Mouse (Mus musculus) T-helper 2 cell (primary cell): Measurements from ENCODE around the gene Clba1.
"Not testable (repeated sequence)": the region's sequence is repeated elsewhere in the genome, so short reads cannot be mapped to it uniquely, and the experiment has no call there.

ENCODE experiments used
- in situ Hi-C: fragments of 300-600 bp; cut with MboI, MseI; formaldehyde crosslinking; loops from one replicate; pipeline ENCODE4 v1.15.1; 2025; ENCODE audit warnings: high pct_unique_total_duplicates

Clba1 gene

GRCm38 (mm10) chr12:112814682-112815470 lies 6.1 kb downstream of the Clba1 start:
- in situ Hi-C loops, result no loop called here

DNA sequence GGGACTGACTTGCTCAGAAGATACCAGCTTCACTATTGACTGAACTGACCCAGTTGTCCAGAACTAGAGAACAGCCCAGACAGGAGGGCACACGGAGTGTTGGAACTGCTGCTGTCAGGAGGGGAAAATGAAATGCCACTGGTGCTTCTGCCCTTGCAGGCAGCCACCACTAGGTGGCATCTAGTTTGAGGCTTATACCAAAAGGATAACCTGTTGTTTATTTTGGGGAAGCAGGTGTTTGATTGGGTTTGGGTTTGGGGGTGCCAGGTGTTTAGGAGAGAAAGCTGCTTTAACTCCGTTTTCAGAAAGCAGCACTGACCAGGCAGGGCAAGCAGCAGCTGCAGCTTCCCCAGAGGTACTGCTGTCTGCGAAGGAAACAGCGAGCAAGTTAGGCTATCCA lies 7.6 kb downstream of the Clba1 start:
- in situ Hi-C loops, result no loop called here

GRCm38 (mm10) chr12:112816866-112817265 lies 8.1 kb downstream of the Clba1 start:
- in situ Hi-C loops, result not testable (repeated sequence)

DNA sequence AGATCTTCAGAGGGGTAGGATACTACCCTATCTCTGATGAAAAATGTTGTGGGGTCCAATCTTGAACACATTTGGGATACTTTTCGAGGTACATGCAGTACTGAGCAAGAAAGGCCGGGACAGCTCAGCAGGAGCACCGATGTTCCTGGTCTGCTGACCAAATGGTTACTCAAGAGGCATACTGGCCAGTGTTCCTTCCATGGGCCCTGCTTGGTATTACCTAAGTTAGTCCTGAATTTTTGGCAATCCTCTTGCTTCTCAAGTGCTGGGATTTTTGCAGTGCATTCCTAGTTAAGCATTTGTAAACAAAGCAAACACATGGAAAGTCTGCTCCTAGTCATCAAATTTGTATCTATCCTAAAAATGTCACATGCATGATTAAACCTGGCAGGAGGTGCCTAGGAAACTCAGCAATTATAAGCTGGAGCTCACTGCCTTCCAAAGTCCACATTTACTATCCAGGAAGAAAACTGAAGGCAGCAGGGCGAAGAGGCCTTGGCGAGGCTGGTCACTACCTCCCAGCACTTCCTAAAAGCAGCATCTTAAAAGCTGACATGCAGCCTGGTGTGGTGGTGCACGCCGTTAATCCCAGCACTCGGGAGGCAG lies 10.4 kb downstream of the Clba1 start:
- in situ Hi-C loops, result no loop called here

DNA sequence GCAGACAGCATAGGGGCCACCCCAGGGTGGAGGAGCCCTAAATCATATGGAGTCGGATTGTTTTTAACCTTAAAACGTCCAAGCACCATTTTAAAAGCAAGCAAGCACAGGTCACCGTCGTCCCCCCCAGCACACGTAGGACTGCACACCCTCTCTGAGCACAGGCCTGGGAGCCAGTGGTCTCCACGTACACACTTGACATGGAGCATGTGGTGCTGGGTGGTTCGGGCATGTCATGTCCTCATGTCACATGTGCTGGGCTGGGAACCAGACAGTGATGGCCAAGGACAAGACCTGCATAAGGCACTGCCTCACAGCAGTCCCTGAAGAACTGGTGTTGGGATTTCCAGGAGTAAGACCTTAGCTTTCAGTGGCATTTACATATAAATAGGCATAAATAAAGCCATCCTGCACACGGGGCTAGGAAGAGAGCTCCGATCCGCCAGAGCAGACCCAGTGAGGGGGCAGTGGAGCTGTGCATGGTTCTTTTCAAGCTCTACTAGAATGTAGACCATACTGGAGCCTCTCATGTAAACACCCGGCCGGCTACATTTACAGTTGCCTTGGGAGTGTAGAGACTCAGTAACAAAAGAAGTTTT lies 11.8 kb downstream of the Clba1 start:
- in situ Hi-C loops, result no loop called here

DNA sequence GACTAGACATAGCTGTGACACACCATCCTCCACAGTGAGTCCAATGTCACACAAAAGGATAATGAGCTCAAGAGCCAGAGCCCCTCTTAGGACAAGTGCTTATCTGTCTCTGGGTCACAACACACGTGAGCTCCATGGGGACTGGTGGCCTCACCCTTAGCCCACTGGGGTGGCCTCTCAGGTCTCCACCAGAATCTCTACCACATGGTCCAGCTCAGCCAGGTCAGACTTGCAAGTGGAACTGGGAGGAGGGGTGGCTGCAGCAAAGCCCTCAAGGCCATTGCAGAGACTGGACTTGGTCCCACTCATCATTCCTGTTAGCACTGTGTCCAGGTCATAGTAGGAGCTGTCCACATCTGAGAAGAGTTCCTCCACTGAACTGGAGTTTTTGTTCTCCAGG lies 12.5 kb downstream of the Clba1 start:
- in situ Hi-C loops, result no loop called here

DNA sequence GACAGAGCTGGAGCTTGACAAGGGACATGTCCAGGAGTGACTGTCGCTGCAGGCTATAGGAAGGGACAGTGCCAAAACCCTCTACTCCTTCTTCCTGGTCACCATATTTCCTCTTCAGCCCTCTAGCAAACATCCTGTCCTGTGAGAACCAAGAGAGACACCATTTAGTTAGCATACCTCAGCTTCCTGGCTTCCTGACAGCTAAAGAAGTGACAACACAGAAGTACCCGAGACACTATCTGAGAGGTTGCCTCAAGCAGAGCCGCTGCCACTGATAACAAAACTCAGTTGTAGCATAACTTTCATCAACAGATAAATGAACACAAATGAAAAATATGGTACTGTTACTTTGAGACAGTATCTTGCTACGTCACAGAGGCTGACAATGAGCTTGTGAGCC lies 13.2 kb downstream of the Clba1 start:
- in situ Hi-C loops, result no loop called here

- in situ Hi-C loops, result no loop called here
Observed at GRCm38 (mm10) chr12:112822676-112823075, 13.9 kb downstream of the Clba1 start.

DNA sequence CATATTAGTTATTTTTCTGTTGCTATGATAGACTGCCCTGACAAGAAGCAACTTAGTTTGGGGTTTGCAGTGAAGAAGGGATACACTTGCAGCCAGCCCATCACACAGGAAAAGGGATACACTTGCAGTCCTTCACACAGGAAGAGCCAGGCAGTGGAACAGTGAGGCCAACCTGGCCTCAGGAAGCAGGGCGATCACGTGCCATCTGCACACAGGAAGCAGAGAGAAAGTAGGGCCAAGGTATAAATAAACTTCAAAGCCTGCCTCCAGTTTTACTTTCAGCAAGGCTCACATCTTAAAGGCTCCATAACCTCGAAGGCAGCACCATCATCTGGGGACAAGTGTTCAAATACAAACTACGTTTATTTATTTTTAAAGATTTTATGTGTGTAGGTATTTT lies 14.5 kb downstream of the Clba1 start:
- in situ Hi-C loops, result no loop called here

- in situ Hi-C loops, result no loop called here
Observed at GRCm38 (mm10) chr12:112825901-112826300, 17.2 kb downstream of the Clba1 start.

DNA sequence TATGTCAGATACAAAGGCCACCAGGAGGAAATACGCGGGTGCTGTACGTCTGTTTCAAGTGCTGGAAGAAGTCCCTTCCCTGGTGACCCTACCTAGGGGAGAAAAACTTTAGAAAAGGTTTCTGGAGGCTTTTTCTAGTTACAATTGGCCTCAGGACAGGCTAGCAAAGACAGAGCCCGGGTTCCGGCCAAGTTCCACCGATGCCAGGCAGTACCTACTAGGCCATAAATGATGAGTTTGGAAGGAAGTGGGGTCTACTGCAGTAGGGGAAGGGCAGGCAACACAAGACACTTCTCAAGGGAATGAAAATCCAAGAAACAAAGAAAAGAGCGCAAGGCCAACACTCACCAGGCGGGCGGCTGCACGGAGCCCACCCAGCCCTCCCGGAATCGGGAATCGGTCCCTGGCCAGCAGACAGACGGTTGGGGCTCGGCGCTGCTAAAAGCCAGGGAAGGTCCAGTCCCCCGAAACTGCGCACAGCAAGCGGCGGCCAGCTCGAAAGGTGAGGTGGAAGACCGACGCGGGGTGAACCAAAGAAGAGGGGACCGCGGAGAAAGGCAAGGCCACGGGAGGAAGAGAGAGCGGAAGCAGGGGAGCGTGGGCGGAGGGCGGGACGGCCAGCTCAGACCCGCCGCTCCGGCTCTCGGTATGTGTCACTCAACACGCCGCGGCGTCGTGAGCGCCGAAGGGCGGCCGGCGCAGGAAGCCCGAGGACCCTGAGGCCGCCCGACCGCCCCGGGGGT lies 19.9 kb downstream of the Clba1 start:
- in situ Hi-C loops, result no loop called here

DNA sequence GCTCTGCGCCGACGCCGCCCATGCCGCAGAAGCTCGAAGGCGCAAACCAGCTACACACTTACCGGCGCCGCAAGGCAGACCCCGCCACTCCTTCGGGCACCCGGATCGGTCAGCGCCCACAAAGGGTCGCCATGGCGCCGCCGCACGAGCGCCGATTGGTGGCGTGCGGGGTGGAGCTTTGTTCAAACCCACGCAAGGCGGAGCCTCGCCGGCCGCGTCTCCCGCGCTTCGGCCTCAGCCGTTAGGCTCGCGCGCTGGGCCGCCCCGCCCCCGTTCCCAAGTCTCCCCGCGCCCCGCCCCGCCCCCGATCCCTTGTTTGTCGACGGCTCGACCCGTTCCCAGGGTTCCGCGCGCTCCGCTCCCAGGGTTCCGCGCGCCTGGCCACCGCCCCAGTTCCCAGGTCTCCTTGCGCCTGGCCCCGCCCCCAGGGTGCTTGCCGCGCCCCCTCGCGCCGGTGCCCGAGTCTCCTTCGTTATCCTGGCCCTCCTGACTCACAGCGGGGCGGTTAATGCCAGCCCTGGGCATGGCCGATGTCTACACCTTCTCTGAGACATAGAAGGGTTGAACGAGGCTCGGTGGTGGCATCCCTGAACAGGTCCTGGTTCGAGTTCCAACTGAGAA lies 20.6 kb downstream of the Clba1 start, which contains the start of gene Cdca4:
Gene Cdca4, minus strand, starts transcription at position 180 of the 621 bp plus-strand sequence.
- in situ Hi-C loops, result no loop called here

DNA sequence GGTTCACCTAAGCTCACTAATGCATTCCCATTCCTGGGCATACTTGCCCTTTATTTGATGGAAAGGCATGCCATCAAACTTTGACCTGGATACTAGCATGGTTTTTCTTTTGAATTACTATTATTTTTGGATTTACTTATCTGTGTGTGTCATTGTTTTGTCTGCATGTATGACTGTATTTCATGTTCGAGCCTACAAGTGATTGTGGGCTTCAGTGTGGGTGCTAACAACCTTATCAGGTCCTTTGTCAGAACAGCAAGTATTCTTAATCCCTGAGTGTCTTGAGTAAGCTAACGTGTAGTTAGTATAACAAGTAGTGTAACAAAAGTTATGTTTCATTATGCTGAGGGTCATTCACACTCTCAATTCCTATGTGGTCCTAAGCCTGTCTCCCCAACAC lies 21.4 kb downstream of the Clba1 start:
- in situ Hi-C loops, result no loop called here

DNA sequence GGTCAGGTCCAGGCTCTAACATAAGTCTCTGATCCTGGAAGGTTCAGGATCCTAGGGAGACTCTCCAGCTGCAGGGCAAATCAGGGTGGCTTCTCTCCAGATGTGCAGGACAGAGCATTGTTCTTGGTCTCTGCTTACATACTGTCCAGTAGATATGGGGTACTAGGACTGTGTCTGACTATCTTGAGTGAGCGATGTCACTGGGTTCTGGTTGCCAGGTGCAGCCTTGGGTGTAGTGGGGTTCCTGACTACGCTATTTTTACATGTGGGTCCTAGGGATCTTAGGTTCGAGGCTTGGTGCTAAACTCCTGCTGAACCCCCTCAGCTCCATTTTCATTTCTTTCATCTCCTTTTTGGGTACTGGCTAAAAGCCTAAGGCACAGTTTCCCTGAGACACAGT lies 21.8 kb downstream of the Clba1 start:
- in situ Hi-C loops, result no loop called here

GRCm38 (mm10) chr12:112832411-112832810 lies 23.7 kb downstream of the Clba1 start:
- in situ Hi-C loops, result no loop called here

- in situ Hi-C loops, result no loop called here
Observed at GRCm38 (mm10) chr12:112833527-112833926, 24.8 kb downstream of the Clba1 start.

GRCm38 (mm10) chr12:112835046-112835445 lies 26.3 kb downstream of the Clba1 start:
- in situ Hi-C loops, result no loop called here

DNA sequence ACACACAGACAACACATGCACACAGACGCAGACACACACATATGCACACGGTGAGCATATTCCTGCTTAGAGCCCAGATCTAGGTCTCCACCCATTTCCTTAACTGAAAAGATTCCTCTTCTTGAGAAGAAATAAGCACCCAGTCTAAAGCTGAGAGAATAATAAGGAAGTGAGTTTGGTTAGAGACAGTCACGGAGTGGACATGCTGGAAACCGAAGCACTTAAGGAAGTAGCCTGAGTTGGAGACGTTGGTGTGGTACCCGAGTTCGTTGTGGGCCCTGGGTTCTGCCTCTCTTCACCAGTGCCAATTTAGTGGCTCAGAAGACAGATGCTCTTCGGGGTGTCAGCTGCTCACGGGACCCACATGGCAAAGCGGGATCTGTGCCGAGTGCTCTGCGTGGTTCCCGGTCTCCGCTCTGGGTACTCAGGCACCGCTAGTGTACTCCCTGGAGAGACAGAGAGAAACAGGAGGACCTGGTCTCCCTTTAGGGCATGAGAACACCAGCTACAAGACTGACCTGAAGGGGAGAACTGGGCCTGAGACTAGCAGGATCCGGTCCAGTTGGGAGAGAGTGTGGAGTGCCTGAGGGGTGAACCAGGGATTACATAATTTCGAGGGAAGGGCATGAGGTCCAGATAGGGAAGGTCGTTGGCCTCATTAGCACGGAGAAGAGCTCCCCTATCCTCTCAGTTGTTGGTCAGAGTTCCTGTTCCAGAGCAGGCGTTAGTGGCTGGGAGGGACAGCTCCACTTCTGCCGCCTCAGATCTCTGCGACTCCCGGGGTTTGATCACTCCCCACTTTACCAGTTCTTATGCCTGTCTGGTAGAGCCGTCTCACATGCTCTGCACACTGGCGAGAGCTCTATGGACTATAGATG lies 31.7 kb downstream of the Clba1 start:
- in situ Hi-C loops, result loop anchor here (10.0 kb wide), 1 partner anchor 96 kb away; no protein-coding TSS in a partner anchor

DNA sequence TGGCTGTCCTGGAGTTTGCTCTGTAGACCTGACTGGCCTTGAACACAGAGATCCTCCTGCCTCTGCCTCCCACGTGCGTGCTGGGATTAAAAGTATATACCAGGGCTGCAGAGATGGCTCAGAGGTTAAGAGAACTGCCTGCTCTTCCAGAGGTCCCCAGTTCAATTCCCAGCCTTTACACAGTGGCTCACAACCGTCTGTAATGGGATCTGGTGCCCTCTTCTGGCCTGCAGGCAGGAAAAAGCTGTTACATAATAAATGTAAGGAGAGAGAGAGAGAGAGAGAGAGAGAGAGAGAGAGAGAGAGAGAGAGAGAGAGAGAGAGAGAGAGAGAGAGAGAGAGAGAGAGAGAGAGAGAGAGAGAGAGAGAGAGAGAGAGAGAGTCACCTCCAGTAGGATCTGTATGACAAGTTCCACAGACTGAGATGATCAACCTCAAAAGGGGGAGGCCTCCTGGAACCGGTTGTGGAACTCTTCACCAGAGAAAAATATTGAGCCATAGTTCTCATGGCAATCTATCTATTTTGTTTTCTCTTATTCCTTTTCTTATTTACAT lies 32.7 kb downstream of the Clba1 start:
- in situ Hi-C loops, result loop anchor here (10.0 kb wide), 1 partner anchor 97 kb away; no protein-coding TSS in a partner anchor

GRCm38 (mm10) chr12:112842128-112842527 lies 33.4 kb downstream of the Clba1 start:
- in situ Hi-C loops, result loop anchor here (10.0 kb wide), 1 partner anchor 97 kb away; no protein-coding TSS in a partner anchor
